Mouse (Mus musculus): ENCODE measurements around the gene Pctp. TPM values are rescaled to one million over a fixed set of nuclear protein-coding genes. Genes with fewer than 3 reads are reported as not detected.

Pctp gene
- polyA plus RNA-seq, 1 experiment from 2014 or later, result 1.4 TPM

GRCm38 (mm10) chr11:90002987-90003348 is 274 bp upstream of the Pctp start:
- peaks cover 10% of the 10 kb centered on the region for H3K4me1 ChIP-seq
- peak overlapping the region; percentile 32; the same call in 1 of the 2 replicates for H3K9ac ChIP-seq
- no peaks in the 10 kb centered on the region for H3K27me3 ChIP-seq (replicated peaks)
- peak; percentile 27; the same call in 1 of the 2 replicates for ATAC-seq (replicated peaks)
- H3K9me3 ChIP-seq, result no peaks in the 10 kb centered on the region
- H3K27ac ChIP-seq, result no peak overlapping the region
- no peaks in the 10 kb centered on the region for H3K36me3 ChIP-seq (replicated peaks)
- H3K4me2 ChIP-seq, result peak overlapping the region; percentile 73
- H3K4me3 ChIP-seq, result peak overlapping the region; percentile 45
- 12% methylated on average over 8 of the region's 8 CpGs for WGBS

DNA sequence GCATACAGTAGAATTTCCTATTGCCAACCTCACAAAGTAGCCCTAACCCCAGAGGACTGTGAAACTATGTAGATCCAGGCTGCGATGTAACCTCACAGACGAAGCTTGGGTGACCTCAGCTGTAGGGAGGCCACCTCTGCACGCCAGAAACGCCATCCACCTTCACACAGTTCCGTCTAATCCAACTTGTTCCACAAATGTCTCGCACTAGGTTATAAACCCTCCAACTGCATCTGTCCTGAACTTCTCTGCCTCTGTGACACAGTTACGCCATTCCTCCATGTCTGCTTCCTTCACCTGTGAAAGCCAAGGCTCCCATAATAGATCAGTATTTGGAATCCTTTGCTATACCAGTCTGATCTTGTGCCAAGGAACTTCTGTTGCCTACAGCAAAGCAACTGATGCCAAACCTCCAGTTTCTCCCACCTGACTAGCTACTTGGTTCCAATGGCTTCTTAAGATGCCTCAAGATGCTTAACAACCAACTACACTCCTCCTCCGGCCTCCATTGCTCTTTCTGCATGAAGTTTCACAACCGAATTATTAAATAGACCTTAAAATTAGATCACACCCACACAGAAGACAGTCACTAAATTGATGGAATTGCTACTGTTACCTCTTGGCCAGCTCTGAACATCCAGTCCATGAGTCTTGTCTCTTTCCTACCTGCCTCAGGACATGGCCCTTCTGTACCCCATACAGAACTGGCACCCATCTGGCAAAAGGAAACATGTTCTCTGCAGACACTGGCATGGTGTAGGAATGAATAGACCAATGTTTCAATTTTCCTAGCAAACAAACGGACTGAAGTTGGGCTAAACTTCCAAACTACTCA is 1.1 kb downstream of the Pctp start:
- Histone ChIP-seq H3K4me2 (peak overlapping the region; percentile 73; the same call in 1 of the 2 replicates), H3K4me3 (no peak overlapping the region), H3K4me1 (peaks cover 10% of the 10 kb centered on the region), H3K9me3 (no peaks in the 10 kb centered on the region), H3K27me3 (replicated peaks) (no peaks in the 10 kb centered on the region), H3K9ac (no peak overlapping the region), H3K36me3 (replicated peaks) (no peaks in the 10 kb centered on the region), H3K27ac (no peak overlapping the region)
- no peak for ATAC-seq (replicated peaks)
- WGBS, result 84% methylated on average over 10 of the region's 10 CpGs

- Histone ChIP-seq H3K4me3 (no peak overlapping the region), H3K27me3 (replicated peaks) (no peaks in the 10 kb centered on the region), H3K9ac (no peak overlapping the region), H3K9me3 (no peaks in the 10 kb centered on the region), H3K36me3 (replicated peaks) (no peaks in the 10 kb centered on the region), H3K4me2 (no peak overlapping the region), H3K27ac (no peak overlapping the region), H3K4me1 (peaks cover 10% of the 10 kb centered on the region)
- WGBS, result 95% methylated on average over 4 of the region's 4 CpGs
- no peak for ATAC-seq (replicated peaks)
Observed at GRCm38 (mm10) chr11:90000666-90001065, 2.0 kb downstream of the Pctp start.

DNA sequence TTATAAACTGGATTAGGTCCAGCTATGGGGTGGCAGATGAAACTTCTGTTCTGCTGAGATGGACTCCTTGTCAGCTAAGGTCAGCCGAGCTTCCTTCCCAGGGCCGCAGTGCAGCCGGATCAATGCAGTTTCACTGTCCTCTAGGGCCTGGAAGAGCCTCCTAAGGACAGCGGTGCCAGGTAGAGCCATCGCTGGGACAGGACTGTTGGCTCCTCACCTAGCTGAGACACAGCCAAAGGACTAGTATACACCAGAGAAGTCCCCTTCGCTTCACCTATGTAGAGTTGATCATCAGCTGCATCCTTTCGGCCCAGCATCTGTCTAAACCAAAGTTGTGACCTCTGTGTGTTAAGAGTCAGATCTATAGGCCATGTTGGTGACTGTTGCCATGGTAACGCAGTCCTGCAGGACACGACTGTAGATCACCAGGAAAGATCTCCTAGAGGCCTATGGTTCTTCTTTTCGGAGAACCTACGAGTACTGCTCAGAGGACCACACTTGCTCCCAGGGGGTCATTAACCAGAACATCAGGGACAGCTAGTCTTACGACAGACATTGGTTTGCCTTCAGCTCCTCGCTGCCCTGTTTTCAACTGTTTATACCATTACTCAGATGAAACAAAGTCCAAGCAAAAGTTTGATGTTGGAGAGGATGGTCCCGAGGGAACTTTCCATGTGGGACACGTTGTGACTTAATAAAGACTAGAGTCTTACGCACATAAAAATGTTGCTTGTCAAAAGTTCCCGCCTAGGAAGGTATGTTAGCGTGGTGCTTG is 3.5 kb downstream of the Pctp start:
- 91% methylated on average over 18 of the region's 18 CpGs for WGBS
- Histone ChIP-seq H3K9me3 (no peaks in the 10 kb centered on the region), H3K4me2 (no peak overlapping the region), H3K4me1 (peaks cover 10% of the 10 kb centered on the region), H3K9ac (no peak overlapping the region), H3K4me3 (no peak overlapping the region), H3K36me3 (replicated peaks) (no peaks in the 10 kb centered on the region), H3K27me3 (replicated peaks) (no peaks in the 10 kb centered on the region), H3K27ac (no peak overlapping the region)
- no peak for ATAC-seq (replicated peaks)

GRCm38 (mm10) chr11:89996856-89997255 is 5.8 kb downstream of the Pctp start:
- no peaks in the 10 kb centered on the region for H3K4me1 ChIP-seq
- no peak overlapping the region for H3K4me3 ChIP-seq
- H3K36me3 ChIP-seq (replicated peaks), result no peaks in the 10 kb centered on the region
- H3K27me3 ChIP-seq (replicated peaks), result no peaks in the 10 kb centered on the region
- H3K9ac ChIP-seq, result no peak overlapping the region
- no peaks in the 10 kb centered on the region for H3K9me3 ChIP-seq
- no peak for ATAC-seq (replicated peaks)
- 92% methylated on average over 7 of the region's 7 CpGs for WGBS
- H3K27ac ChIP-seq, result no peak overlapping the region
- no peak overlapping the region for H3K4me2 ChIP-seq

DNA sequence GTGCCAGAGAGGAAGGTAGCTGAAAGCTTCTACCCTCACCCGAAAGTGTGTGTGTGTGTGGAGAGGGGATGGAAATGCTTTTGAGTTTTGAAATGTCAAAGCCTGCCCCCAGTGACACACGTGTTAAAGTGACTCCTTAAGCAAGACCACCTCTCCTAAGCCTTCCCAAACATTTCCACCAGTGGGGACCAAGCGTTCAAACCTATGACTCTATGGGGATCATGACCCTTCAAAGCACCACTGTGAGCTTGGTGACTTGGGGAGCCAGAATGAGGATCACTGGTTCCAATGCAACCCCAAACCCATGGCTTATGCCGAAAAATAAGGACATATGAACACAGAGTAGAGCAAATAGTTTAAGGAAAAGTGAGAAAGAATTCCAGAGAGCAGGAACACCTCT is 6.3 kb downstream of the Pctp start:
- H3K27me3 ChIP-seq (replicated peaks), result no peaks in the 10 kb centered on the region
- H3K9me3 ChIP-seq, result no peaks in the 10 kb centered on the region
- no peak overlapping the region for H3K9ac ChIP-seq
- no peaks in the 10 kb centered on the region for H3K4me1 ChIP-seq
- no peak overlapping the region for H3K4me2 ChIP-seq
- 90% methylated on average over 4 of the region's 4 CpGs for WGBS
- no peak for ATAC-seq (replicated peaks)
- H3K4me3 ChIP-seq, result no peak overlapping the region
- H3K36me3 ChIP-seq (replicated peaks), result no peaks in the 10 kb centered on the region
- no peak overlapping the region for H3K27ac ChIP-seq

- Histone ChIP-seq H3K9me3 (no peaks in the 10 kb centered on the region), H3K9ac (no peak overlapping the region), H3K27me3 (replicated peaks) (no peaks in the 10 kb centered on the region), H3K4me3 (no peak overlapping the region), H3K36me3 (replicated peaks) (no peaks in the 10 kb centered on the region), H3K4me1 (no peaks in the 10 kb centered on the region), H3K27ac (no peak overlapping the region), H3K4me2 (no peak overlapping the region)
- no peak for ATAC-seq (replicated peaks)
- 89% methylated on average over 5 of the region's 5 CpGs for WGBS
Observed at GRCm38 (mm10) chr11:89995596-89995995, 7.1 kb downstream of the Pctp start.

- no peak for ATAC-seq (replicated peaks)
- Histone ChIP-seq H3K9ac (no peak overlapping the region), H3K27ac (no peak overlapping the region), H3K27me3 (replicated peaks) (no peaks in the 10 kb centered on the region), H3K4me2 (no peak overlapping the region), H3K9me3 (no peaks in the 10 kb centered on the region), H3K4me3 (no peak overlapping the region), H3K4me1 (no peaks in the 10 kb centered on the region), H3K36me3 (replicated peaks) (no peaks in the 10 kb centered on the region)
- 97% methylated on average over 2 of the region's 2 CpGs for WGBS
Observed at GRCm38 (mm10) chr11:89994706-89995105, 8.0 kb downstream of the Pctp start.

DNA sequence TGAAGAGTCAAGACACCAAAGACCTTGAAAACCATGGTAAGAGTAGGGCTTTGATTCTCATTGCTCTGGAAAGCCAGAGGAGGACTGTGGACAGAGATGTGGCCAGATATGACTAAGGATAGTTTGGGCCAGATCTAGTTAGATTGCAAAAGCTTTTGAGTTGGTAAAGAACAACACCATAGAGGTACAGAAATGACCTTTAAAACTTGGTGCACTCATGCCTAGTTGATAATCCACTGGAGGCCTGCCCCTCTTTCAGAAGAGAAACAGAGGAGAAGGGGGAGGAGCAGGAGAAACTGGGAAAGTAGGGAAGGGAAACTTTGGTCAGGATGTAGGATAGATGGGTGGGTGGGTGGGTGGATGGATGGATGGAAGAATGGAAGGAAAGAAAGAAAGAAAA is 11.0 kb downstream of the Pctp start:
- Histone ChIP-seq H3K9ac (no peak overlapping the region), H3K27ac (no peak overlapping the region), H3K4me2 (no peak overlapping the region), H3K4me3 (no peak overlapping the region), H3K27me3 (replicated peaks) (no peaks in the 10 kb centered on the region), H3K36me3 (replicated peaks) (no peaks in the 10 kb centered on the region), H3K4me1 (no peaks in the 10 kb centered on the region), H3K9me3 (no peaks in the 10 kb centered on the region)
- ATAC-seq (replicated peaks), result no peak

DNA sequence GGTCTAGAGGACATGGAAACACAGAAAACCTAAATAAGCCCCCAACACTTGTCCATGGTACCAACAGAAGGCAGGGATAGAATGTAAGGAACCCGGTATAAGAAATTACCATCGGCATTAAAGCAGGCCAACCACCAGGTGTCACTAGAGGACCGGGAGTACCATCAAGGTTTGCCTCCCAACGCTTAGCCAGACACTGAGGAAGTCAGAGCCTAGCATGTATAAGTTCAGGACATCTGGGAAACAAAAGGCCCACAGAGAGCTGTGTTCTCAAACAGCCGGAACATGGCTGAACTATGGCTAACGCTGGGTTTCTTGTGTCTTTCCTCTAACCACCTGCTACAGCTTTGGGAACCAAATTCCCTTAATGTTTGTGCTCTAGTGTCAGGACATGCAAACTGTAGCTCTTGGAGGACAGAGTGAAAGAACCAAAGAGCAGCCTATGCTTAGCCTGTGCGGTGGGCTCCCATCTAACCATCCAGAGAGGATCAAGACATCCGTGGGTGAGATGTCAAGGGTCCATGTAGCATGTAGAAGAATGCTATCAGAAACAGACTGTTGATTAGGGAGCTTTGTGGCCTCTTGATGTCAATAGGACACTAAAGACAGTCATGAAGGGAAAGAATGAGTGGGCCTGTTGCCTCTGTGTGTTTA is 13.6 kb downstream of the Pctp start:
- H3K9me3 ChIP-seq, result no peaks in the 10 kb centered on the region
- no peaks in the 10 kb centered on the region for H3K27me3 ChIP-seq (replicated peaks)
- no peak overlapping the region for H3K27ac ChIP-seq
- peak; percentile 54 for ATAC-seq (replicated peaks)
- H3K36me3 ChIP-seq (replicated peaks), result no peaks in the 10 kb centered on the region
- H3K4me2 ChIP-seq, result no peak overlapping the region
- no peak overlapping the region for H3K4me3 ChIP-seq
- WGBS, result 19% methylated on average over 8 of the region's 8 CpGs
- no peak overlapping the region for H3K9ac ChIP-seq
- no peaks in the 10 kb centered on the region for H3K4me1 ChIP-seq

DNA sequence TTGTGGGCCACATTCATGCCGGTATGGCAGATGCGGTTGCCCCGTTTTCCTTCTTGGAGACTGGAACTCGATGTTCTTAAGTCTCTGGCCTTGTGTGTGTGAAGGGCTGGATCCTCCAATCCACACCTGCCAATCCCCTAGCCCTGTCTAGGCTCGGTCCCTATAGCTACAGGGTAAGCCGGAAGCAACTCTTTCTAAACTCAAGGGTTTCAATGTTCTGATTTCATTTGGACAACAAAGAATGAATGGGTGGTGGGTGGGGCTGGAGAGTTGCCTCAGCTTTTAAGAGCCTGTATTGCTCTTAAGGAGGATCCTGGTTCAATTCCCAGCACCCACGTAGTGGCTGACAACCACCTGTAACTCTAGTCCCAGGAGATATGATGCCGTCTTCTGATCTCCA is 16.2 kb downstream of the Pctp start:
- no peak overlapping the region for H3K9ac ChIP-seq
- H3K36me3 ChIP-seq (replicated peaks), result no peaks in the 10 kb centered on the region
- H3K4me1 ChIP-seq, result no peaks in the 10 kb centered on the region
- ATAC-seq (replicated peaks), result no peak
- no peak overlapping the region for H3K27ac ChIP-seq
- 85% methylated on average over 8 of the region's 8 CpGs for WGBS
- no peaks in the 10 kb centered on the region for H3K27me3 ChIP-seq (replicated peaks)
- H3K4me3 ChIP-seq, result no peak overlapping the region
- no peak overlapping the region for H3K4me2 ChIP-seq
- H3K9me3 ChIP-seq, result no peaks in the 10 kb centered on the region

Measured in midbrain, embryonic 15.5 days (tissue).